Mouse (Mus musculus) neural tube, embryonic 13.5 days (tissue): ENCODE data around the gene Dhx37. TPM values are rescaled to one million over a fixed set of nuclear protein-coding genes. Genes with fewer than 3 reads are reported as not detected.
"Not testable (repeated sequence)": the region's sequence is repeated elsewhere in the genome, so short reads cannot be mapped to it uniquely, and the experiment has no call there.

ENCODE experiments used
- ATAC-seq: fragments of 200-750 bp; cut with Nextera tagmentation; 2 replicates; pipeline ENCODE4 v1.8.0; 2017; ENCODE audit warnings: low read depth, mild to moderate bottlenecking, moderate TSS enrichment, moderate library complexity
- H3K27ac ChIP-seq: fragments of 300-500 bp; sonication (generic); replicated peaks from 2 replicates; pipeline ENCODE4 v1.5.1; 2015; ENCODE audit warnings: moderate library complexity, mild to moderate bottlenecking, inconsistent platforms
- H3K27me3 ChIP-seq: fragments of 300-500 bp; sonication (generic); 2 replicates; pipeline ENCODE4 v1.6.1; 2015; ENCODE audit warnings: mild to moderate bottlenecking, inconsistent platforms
- H3K36me3 ChIP-seq: fragments of 300-500 bp; sonication (generic); 2 replicates; pipeline ENCODE4 v1.6.1; 2015; ENCODE audit warnings: mild to moderate bottlenecking, inconsistent platforms
- H3K4me1 ChIP-seq: fragments of 300-500 bp; sonication (generic); replicated peaks from 2 replicates; pipeline ENCODE4 v1.6.1; 2015; ENCODE audit warnings: inconsistent platforms
- H3K4me2 ChIP-seq: fragments of 300-500 bp; sonication (generic); 2 replicates; pipeline ENCODE4 v1.6.1; 2015; ENCODE audit warnings: inconsistent platforms, mild to moderate bottlenecking, moderate library complexity
- H3K4me3 ChIP-seq: fragments of 300-500 bp; sonication (generic); 2 replicates; pipeline ENCODE4 v1.5.1; 2015; ENCODE audit warnings: mild to moderate bottlenecking, inconsistent platforms
- H3K9ac ChIP-seq: fragments of 300-500 bp; sonication (generic); 2 replicates; pipeline ENCODE4 v1.6.1; 2015; ENCODE audit warnings: moderate library complexity, mild to moderate bottlenecking, inconsistent platforms
- H3K9me3 ChIP-seq: fragments of 300-500 bp; sonication (generic); 2 replicates; pipeline ENCODE4 v1.6.1; 2016; ENCODE audit warnings: inconsistent platforms
- WGBS: fragments of 180-500 bp; shearing (Covaris S2); methylation state at CpG from one replicate; pipeline ENCODE4 v1.1.7; 2015; 5-methylcytosine and 5-hydroxymethylcytosine counted together
- polyA plus RNA-seq: library from polyadenylated mRNA; unstranded; fragments of >200 nt; fragmentation: Nextera tagmentation; extraction: Ambion mirVana; gene quantifications from 2 replicates; pipeline ENCODE4 v1.2.1, GENCODE M21; 2015

Dhx37 gene
- polyA plus RNA-seq, 1 experiment from 2014 or later: 9.0 TPM

DNA sequence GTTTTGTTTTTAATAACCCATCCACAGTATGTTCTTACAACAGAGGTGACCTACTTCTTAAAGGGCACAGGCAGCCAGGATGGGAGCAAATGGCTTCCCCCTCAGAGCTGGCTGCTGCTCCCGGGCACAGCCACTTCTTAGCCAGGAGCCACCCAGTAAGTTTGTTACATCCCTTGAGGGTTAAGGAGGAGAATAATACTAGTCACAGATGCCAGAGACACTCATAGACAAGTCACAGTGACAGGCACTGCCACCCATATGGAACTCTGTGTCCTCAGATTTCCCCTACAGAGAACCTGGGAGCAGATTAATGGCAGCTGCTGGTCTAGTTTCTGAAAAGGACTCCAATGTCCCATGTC is 41.3 kb downstream of the Dhx37 start:
- Histone ChIP-seq H3K9me3 (no peaks in the 10 kb centered on the region), H3K4me2 (peak overlapping the region; percentile 58), H3K9ac (peak overlapping the region; percentile 67), H3K4me3 (peak overlapping the region; percentile 11; the same call in 1 of the 2 replicates), H3K27me3 (no peaks in the 10 kb centered on the region), H3K36me3 (peaks cover 3% of the 10 kb centered on the region; the same call in 1 of the 2 replicates), H3K4me1 (peaks cover 54% of the 10 kb centered on the region), H3K27ac (peak overlapping the region; percentile 98)
- ATAC-seq: peak; percentile 12
- 17% methylated on average over 1 of the region's 1 CpGs for WGBS

DNA sequence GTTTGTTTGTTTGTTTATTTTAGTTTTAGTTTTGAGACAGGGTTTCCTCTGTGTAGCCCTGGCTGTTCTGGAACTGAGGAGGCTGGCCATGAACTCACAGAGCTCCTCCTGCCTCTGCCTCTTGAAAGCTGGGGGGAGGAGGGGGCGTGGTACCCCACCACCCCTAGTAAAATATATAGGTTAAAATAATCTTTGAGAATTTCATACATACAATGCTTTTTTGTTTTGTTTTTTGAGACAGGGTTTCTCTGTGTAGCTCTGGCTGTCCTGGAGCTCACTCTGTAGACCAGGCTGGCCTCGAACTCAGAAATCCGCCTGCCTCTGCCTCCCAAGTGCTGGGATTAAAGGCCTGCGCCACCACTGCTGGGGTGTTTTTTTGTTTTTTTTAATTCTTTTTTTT is 41.7 kb downstream of the Dhx37 start:
- not testable (repeated sequence) for H3K4me3 ChIP-seq, H3K9ac ChIP-seq, H3K27me3 ChIP-seq, H3K9me3 ChIP-seq, H3K36me3 ChIP-seq, ATAC-seq, H3K4me2 ChIP-seq
- peaks cover 54% of the 10 kb centered on the region for H3K4me1 ChIP-seq
- 91% methylated on average over 4 of the region's 4 CpGs for WGBS
- H3K27ac ChIP-seq: peak overlapping the region; percentile 98

- H3K9me3 ChIP-seq: no peaks in the 10 kb centered on the region
- ATAC-seq: no peak
- H3K9ac ChIP-seq: no peak overlapping the region
- H3K4me2 ChIP-seq: no peak overlapping the region
- peaks cover 54% of the 10 kb centered on the region for H3K4me1 ChIP-seq
- no peak overlapping the region for H3K4me3 ChIP-seq
- H3K36me3 ChIP-seq: peaks cover 3% of the 10 kb centered on the region; the same call in 1 of the 2 replicates
- 83% methylated on average over 5 of the region's 5 CpGs for WGBS
- H3K27me3 ChIP-seq: no peaks in the 10 kb centered on the region
- peak overlapping the region; percentile 98; the same call in 1 of the 2 replicates for H3K27ac ChIP-seq
Measured at GRCm38 (mm10) chr5:125391609-125392008, 42.3 kb downstream of the Dhx37 start.

DNA sequence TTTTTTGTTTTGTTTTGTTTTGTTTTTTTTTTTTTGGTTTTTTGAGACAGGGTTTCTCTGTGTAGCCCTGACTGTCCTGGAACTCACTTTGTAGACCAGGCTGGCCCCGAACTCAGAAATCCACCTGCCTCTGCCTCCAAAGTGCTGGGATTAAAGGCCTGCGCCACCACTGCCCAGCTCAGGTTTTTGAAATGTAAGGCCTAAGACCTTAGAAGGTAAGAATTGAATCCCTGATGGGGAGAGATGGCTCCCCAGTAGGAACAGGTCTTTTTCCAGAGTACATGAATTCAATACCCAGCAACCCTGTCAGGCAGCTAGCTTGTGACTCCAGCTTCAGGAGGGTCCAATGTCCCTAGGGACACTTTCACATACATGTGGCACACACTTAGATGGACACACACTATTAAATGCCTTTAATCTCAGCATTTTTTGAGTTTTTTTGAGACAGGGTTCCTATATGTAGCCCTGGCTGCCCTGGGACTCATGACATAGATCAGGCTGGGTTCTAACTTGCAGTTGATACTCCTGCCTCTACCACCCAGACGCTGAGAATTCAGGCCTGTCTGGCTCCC is 42.9 kb downstream of the Dhx37 start:
- ATAC-seq: no peak
- no peaks in the 10 kb centered on the region for H3K27me3 ChIP-seq
- no peak overlapping the region for H3K9ac ChIP-seq
- no peak overlapping the region for H3K4me3 ChIP-seq
- H3K4me2 ChIP-seq: no peak overlapping the region
- WGBS: 94% methylated on average over 3 of the region's 3 CpGs
- H3K9me3 ChIP-seq: no peaks in the 10 kb centered on the region
- H3K27ac ChIP-seq: 0 out of 2 replicates have a peak overlapping the region, but pooled peaks have one; percentile 18
- peaks cover 4% of the 10 kb centered on the region for H3K36me3 ChIP-seq
- peaks cover 54% of the 10 kb centered on the region for H3K4me1 ChIP-seq

DNA sequence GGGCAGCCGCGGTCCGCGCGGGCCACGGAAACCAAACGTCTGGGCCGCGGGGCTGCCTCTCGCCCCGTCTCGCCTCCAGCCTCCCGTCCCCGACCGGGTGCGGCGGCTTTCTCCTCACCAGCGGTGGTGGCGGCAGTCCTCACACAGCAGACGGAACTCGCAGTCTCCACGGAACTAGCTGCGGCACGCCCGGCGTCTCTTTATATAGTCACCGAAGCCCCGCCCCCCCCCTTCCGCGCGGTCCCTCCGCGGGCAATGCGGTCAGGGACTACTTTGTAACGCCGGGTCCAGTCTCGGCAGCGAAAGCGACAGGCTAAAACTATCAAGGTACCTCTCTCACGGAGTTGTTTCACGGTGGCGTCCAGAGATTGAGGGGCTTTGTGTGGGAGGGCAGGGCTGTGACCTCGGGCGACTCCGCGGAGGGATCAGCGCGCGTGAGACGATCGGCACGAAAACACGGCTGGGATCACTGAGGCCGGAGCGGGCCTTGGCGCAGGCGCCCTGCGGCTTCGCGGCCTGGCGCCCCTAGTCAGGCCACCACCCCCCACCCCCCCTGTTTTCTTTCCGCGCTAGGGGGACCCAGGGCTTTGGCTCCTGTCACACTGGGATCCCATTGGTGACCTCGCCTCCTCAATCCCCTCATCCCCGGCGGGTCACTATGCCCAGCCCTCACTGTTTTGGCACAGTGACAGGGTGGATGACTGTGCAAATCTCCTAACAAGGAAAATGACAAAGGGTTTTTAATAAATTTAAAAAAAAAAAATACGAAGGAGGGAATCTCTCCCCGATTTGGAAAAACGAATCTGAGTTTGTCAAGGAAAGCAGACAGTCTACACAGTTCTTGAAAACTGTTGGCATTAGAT is 44.1 kb downstream of the Dhx37 start, which contains the start of gene Ubc:
Gene Ubc, minus strand, starts transcription at position 624 of the 863 bp plus-strand sequence.
- Histone ChIP-seq H3K27ac (peak within 1 kb of the TSS; percentile 98), H3K9me3 (no peaks in the 10 kb centered on the region), H3K4me3 (peak within 1 kb of the TSS; percentile 100), H3K4me2 (peak within 1 kb of the TSS; percentile 96), H3K9ac (peak within 1 kb of the TSS; percentile 100), H3K27me3 (no peaks in the 10 kb centered on the region), H3K4me1 (peaks cover 59% of the 10 kb centered on the region), H3K36me3 (peaks cover 15% of the 10 kb centered on the region)
- ATAC-seq: peak; percentile 44
- 1% methylated on average over 69 of the region's 69 CpGs for WGBS

DNA sequence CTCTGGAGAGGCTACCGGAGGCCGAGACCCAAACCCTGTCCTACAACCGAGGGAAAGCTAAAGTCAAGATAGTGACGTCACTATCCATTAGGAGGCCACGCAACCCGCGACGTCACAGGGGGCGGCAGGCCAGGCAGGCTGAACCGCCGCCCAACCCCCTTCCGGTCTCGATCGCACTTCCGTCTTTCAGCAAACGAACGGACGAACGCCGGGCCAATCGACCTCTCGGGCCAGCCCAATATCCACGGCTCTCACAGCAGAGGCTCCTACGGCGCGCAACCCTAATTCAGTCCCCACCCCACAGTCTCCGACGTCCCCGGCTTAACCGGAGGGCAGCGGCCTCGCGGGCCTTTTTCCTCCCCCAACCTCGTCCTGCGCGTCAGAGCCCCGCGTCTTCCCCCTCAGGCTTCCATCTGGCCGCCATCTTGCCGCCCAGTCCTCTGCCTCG is 44.8 kb downstream of the Dhx37 start, which contains the start of gene Gm10382:
Gene Gm10382, plus strand, starts transcription at position 192 of the 448 bp plus-strand sequence.
- under 1% methylated on average over 41 of the region's 41 CpGs for WGBS
- Histone ChIP-seq H3K4me1 (peaks cover 59% of the 10 kb centered on the region), H3K4me2 (peak within 1 kb of the TSS; percentile 96), H3K4me3 (peak within 1 kb of the TSS; percentile 100), H3K9ac (peak within 1 kb of the TSS; percentile 100), H3K27me3 (no peaks in the 10 kb centered on the region), H3K27ac (peak within 1 kb of the TSS; percentile 98), H3K9me3 (no peaks in the 10 kb centered on the region), H3K36me3 (peaks cover 22% of the 10 kb centered on the region)
- peak; percentile 21 for ATAC-seq

DNA sequence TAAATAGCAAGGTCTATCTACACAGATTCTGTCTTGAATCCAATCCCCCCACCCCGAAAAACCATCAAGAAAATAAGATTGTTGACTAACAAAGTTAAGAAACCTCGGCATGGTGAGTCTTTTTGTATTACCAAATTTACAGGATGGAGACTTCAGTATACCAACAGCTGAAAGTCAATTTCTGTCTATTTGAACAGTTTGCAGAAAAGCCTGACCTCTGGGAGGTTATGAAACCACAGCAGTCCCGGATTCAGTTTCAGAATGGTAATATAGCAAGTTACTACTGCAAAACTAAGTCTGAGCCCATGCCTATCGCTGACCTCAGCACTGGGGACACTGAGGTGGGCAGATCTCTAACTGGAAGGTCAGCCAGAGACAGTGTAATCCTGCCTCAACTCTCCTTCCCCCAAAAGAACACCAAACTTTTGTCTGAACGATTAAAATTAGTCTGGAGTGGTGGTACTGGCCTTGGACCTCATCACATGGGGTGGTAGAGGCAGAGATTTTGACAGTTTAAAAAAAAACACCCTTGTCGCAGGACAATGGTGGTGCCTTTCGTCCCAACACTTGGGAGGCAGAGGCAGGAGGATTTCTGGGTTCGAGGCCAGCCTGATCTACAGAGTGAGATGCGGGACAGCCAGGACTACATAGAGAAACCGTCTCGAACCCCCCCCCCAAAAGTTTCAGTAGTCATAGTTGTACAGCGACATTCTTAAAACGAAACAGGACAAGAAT is 45.4 kb downstream of the Dhx37 start:
- Histone ChIP-seq H3K9ac (peak overlapping the region; percentile 100), H3K36me3 (peaks cover 27% of the 10 kb centered on the region), H3K9me3 (no peaks in the 10 kb centered on the region), H3K4me3 (peak overlapping the region; percentile 100), H3K4me1 (peaks cover 57% of the 10 kb centered on the region), H3K27me3 (no peaks in the 10 kb centered on the region), H3K27ac (peak overlapping the region; percentile 98; the same call in 1 of the 2 replicates), H3K4me2 (peak overlapping the region; percentile 96)
- WGBS: 28% methylated on average over 13 of the region's 13 CpGs
- ATAC-seq: no peak

DNA sequence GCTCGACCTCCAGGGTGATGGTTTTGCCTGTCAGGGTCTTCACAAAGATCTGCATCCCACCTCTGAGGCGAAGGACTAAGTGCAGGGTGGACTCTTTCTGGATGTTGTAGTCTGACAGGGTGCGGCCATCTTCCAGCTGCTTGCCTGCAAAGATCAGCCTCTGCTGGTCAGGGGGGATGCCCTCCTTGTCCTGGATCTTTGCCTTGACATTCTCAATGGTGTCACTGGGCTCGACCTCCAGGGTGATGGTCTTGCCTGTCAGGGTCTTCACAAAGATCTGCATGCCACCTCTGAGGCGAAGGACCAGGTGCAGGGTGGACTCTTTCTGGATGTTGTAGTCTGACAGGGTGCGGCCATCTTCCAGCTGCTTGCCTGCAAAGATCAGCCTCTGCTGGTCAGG is 46.6 kb downstream of the Dhx37 start:
- not testable (repeated sequence) for ATAC-seq, H3K9ac ChIP-seq, H3K27me3 ChIP-seq, H3K27ac ChIP-seq, H3K4me3 ChIP-seq, H3K4me2 ChIP-seq, H3K9me3 ChIP-seq
- 96% methylated on average over 5 of the region's 6 CpGs for WGBS
- H3K4me1 ChIP-seq: peaks cover 48% of the 10 kb centered on the region
- peaks cover 30% of the 10 kb centered on the region for H3K36me3 ChIP-seq

DNA sequence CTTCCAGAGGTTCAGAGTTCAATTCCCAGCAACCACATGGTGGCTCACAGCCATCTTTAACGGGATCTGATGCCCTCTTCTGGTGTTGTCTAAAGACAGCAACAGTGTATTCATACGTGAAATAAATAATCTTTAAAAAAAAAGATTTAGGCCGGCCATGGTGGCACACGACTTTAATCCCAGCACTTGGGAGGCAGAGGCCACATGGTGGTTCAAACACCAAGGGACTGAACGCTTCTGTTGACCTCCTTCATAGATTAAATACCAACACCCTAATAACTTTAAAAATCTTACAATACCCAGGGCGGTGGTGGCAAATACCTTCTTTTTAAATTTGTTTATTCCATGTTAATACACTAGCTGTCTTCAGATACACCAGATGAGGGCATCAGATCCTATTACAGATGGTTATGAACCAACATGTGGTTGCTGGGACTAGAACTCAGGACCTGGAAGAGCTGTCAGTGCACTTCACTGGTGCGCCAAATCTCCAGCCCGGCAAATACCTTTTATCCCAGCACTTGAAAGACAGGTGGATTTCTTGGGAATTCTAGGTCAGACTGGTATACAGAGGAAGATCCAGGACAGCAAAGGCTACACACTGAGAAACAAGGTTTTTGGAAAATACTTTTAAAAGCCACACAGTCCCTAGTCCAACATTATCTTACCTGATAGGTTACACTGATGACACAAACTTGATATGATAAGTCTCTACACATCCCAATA is 48.5 kb downstream of the Dhx37 start:
- peak overlapping the region; percentile 29 for H3K4me2 ChIP-seq

GRCm38 (mm10) chr5:125384512-125385214 is 49.3 kb downstream of the Dhx37 start:
- H3K27ac ChIP-seq: no peak overlapping the region
- no peaks in the 10 kb centered on the region for H3K27me3 ChIP-seq
- ATAC-seq: no peak
- no peak overlapping the region for H3K4me2 ChIP-seq
- no peak overlapping the region for H3K4me3 ChIP-seq
- no peaks in the 10 kb centered on the region for H3K9me3 ChIP-seq
- WGBS: 82% methylated on average over 2 of the region's 2 CpGs
- peaks cover 35% of the 10 kb centered on the region for H3K4me1 ChIP-seq
- peaks cover 30% of the 10 kb centered on the region for H3K36me3 ChIP-seq
- H3K9ac ChIP-seq: no peak overlapping the region

More for the DNA sequence above, 48.5 kb downstream of the Dhx37 start:
- Histone ChIP-seq H3K9me3 (no peaks in the 10 kb centered on the region), H3K4me1 (peaks cover 40% of the 10 kb centered on the region), H3K27ac (no peak overlapping the region), H3K36me3 (peaks cover 30% of the 10 kb centered on the region), H3K9ac (no peak overlapping the region), H3K27me3 (no peaks in the 10 kb centered on the region), H3K4me3 (peak overlapping the region; percentile 3; the same call in 1 of the 2 replicates)
- 81% methylated on average over 8 of the region's 8 CpGs for WGBS
- no peak for ATAC-seq
